Mouse (Mus musculus) cerebellum, adult 2 months (tissue): Measurements from ENCODE around the gene Imp3. TPM values are rescaled to one million over a fixed set of nuclear protein-coding genes. Genes with fewer than 3 reads are reported as not detected.
A peak's percentile ranks its signal among the peaks of the same experiment; 100 is the strongest.

Experiments
- DNase-seq, 2 experiments: peaks; one replicate each; pipeline ENCODE4 v3.0.0; 2021
- H3K27ac ChIP-seq: fragments of 200-500 bp; 2 replicates; pipeline ENCODE4 v1.5.1; 2012; ENCODE audit warnings: low read length, control low read depth, inconsistent platforms; ENCODE audit not compliant: insufficient read depth
- H3K27me3 ChIP-seq: fragments of 200-500 bp; 2 replicates; pipeline ENCODE4 v1.6.1; 2012; ENCODE audit warnings: inconsistent platforms, mild to moderate bottlenecking, low read length, moderate library complexity; ENCODE audit not compliant: control insufficient read depth, insufficient read depth
- H3K4me1 ChIP-seq: fragments of 200-500 bp; 2 replicates; pipeline ENCODE4 v1.6.1; 2011; ENCODE audit warnings: low read length; ENCODE audit not compliant: control insufficient read depth, insufficient read depth
- H3K4me3 ChIP-seq: fragments of 200-500 bp; replicated peaks from 2 replicates; pipeline ENCODE3; 2011; ENCODE audit warnings: mild to moderate bottlenecking, low read depth, low read length, control low read depth; ENCODE audit not compliant: insufficient read depth
- CTCF ChIP-seq: fragments of 200-500 bp; IDR thresholded peaks from 2 replicates; pipeline ENCODE4 v1.5.1; 2011; ENCODE audit warnings: low read depth, mild to moderate bottlenecking, control low read depth, low read length, moderate library complexity, borderline replicate concordance; ENCODE audit not compliant: insufficient read depth
- POLR2A ChIP-seq: fragments of 200-500 bp; IDR thresholded peaks from 2 replicates; pipeline ENCODE4 v1.6.1; 2011; ENCODE audit warnings: low read length, control low read depth, borderline replicate concordance; ENCODE audit not compliant: insufficient read depth
- WGBS: fragments of 180-500 bp; shearing (Covaris S2); methylation state at CpG from one replicate; pipeline ENCODE4 v1.1.7; 2018; 5-methylcytosine and 5-hydroxymethylcytosine counted together
- polyA plus RNA-seq: library from polyadenylated mRNA; depleted of rRNA; stranded (reverse); fragments of >200 nt; gene quantifications from 2 replicates; pipeline ENCODE4 v1.2.3, GENCODE M21; 2012

The Imp3 gene
- polyA plus RNA-seq, 1 experiment, result 89.3 TPM

DNA sequence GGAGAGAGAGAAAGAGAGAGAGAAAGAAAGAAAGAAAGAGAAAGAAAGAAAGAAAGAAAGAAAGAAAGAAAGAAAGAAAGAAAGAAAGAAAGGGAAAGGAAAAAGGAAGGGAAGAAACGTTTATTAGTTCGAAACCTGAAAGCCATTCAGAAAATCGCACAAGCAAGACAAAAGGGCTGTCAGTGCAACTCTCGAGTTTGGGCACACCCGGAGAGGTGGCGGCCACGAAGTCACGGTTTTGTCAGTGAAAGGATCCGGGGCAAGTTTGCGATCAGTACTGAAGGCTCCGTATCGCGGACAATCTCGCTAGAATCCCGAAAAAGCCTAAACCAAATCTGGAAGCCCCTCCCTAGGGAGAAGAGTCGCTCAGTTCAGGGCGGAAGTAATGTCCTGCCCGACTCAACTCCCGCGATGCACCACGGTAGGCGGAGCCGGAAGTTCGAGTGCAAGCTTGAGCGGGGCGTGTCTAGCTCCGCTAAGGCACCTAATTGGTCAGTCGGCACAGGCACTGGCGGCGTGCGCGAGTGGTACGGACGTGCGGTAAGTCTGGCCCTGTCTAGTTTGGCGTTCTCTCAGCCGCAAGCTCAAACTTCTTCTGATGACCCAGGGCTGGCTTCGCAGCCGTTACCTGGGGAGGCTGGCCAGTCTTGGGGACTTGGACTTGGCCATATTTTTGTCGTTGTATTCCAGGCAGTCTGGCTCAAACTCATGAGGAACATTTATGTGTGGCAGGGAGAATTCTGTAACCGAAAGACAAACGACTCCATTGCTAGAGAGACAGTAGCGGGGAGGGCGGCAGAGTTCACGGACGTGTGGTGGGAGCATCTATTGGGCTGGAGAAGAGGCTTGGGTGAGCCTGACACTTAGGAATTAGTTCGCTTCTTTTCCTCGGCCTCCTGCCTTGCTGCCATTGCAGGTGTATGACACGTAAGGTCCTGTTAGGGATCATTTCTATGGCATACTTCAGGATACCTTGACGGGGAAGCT lies 13.4 kb downstream of the Imp3 start, which contains the start of gene Snupn:
Snupn (plus strand) TSS at position 465 of the 987 bp plus-strand sequence.
- DNase-seq, result peak; percentile 96 to 97
- H3K27me3 ChIP-seq, result no peaks in the 10 kb centered on the region
- H3K27ac ChIP-seq, result peak within 1 kb of the TSS; percentile 12
- TF ChIP-seq CTCF (no peak), POLR2A (peak; percentile 88)
- H3K4me3 ChIP-seq, result peak within 1 kb of the TSS; percentile 94
- H3K4me1 ChIP-seq, result peaks cover 5% of the 10 kb centered on the region; the same call in 1 of the 2 replicates
- WGBS, result under 1% methylated on average over 50 of the region's 50 CpGs

DNA sequence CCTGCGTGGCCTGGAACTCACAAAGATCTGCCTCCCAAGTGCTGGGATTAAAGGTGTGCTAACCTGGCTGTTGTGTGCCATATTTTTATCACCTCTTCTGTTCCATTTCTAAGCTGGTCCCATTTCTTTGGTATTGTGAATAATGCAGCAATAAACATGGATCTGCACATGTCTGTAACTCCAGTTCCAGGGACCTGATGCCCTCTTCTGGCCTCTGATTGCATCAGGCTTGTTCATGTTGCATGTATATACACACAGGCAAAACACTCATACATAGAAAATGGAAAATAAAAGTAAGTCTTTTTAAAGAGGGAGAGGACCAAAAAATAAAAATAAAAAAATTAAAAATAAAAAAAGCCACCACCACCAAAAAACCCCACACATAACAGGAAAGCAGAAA lies 16.3 kb downstream of the Imp3 start:
- H3K27me3 ChIP-seq, result no peaks in the 10 kb centered on the region
- TF ChIP-seq POLR2A, result no peak
- no peak for TF ChIP-seq CTCF
- WGBS, result 96% methylated on average over 1 of the region's 1 CpGs

DNA sequence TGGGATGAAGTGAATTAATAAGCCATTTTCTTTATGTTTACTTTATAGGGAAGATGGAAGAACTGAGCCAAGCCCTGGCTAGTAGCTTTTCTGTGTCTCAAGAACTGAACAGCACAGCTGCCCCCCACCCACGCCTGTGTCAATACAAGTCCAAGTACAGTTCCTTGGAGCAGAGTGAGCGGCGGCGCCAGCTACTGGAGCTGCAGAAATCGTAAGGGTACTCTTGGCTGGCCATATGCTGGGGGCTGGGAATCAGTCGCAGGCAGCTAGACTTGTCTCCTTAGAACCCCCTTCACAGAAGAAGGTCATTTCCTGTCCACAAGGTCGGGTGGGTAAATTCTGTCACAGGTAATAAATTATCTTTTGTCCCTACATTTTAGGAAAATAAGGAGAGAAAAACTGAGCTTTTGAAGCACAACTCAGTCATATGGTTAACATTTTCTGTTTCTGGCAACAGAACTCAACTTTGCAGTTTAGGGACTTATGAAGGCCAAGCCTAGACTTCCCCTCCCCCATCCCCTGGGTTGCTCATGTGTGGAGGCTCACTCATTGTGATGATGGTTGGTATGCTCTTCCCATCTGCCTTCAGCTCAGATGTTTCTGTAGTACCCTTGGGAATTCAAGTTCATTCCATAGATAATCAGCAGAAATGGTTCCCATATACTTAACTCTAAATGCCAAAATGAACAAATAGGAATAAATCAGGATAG lies 19.8 kb downstream of the Imp3 start:
- TF ChIP-seq CTCF (no peak), POLR2A (no peak)

More for the DNA sequence above, 16.3 kb downstream of the Imp3 start:
- DNase-seq, result no peak
- Histone ChIP-seq H3K27ac (no peak overlapping the region), H3K4me1 (peaks cover 5% of the 10 kb centered on the region; the same call in 1 of the 2 replicates), H3K4me3 (no peak overlapping the region)

DNA sequence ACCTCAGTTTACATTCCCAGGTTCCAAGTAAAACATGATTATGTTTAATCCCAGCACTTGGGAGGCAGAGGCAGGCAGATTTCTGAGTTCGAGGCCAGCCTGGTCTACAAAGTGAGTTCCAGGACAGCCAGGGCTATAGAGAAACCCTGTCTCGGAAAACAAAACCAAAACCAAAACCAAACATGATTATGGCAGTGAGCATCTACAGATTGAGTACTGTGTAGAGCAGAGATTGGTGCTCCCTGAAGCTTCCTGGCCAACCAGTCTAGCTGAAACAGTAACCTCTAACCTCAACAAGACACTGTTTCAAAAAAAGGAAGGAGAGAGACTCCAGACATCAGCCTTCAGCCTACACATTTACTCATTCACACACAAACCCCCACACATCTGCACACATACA lies 21.4 kb downstream of the Imp3 start:
- TF ChIP-seq CTCF, result no peak
- Histone ChIP-seq H3K4me1 (no peaks in the 10 kb centered on the region), H3K4me3 (no peak overlapping the region), H3K27me3 (no peaks in the 10 kb centered on the region), H3K27ac (no peak overlapping the region)
- 90% methylated on average over 2 of the region's 2 CpGs for WGBS
- DNase-seq, result no peak

More for the DNA sequence above, 19.8 kb downstream of the Imp3 start:
- DNase-seq, result no peak
- no peak overlapping the region for H3K4me3 ChIP-seq
- no peak overlapping the region for H3K27ac ChIP-seq
- no peaks in the 10 kb centered on the region for H3K27me3 ChIP-seq
- 80% methylated on average over 7 of the region's 7 CpGs for WGBS
- H3K4me1 ChIP-seq, result no peaks in the 10 kb centered on the region

DNA sequence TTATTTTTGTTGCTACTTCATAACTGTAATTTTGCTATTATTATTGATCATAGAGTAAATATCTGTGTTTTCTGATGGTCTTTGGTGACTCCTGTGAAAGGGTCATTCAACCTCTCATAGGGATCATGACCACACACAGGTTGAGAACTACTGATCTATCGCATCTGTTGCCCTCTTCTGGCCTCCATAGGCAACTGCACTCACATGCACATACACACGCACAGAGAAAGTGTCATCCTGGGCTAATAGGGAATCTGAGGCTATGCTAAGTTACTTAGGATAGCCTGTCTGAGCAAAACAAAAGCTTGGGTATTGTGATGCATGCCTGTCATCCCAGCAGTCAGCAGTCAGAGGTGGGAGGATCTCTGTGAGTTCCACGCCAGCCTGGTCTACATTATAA lies 24.3 kb downstream of the Imp3 start:
- Histone ChIP-seq H3K27me3 (no peaks in the 10 kb centered on the region), H3K4me3 (no peak overlapping the region), H3K4me1 (no peaks in the 10 kb centered on the region), H3K27ac (no peak overlapping the region)
- TF ChIP-seq CTCF (no peak), POLR2A (no peak)
- 94% methylated on average over 3 of the region's 3 CpGs for whole genome bisulfite sequencing
- DNase-seq, result no peak

DNA sequence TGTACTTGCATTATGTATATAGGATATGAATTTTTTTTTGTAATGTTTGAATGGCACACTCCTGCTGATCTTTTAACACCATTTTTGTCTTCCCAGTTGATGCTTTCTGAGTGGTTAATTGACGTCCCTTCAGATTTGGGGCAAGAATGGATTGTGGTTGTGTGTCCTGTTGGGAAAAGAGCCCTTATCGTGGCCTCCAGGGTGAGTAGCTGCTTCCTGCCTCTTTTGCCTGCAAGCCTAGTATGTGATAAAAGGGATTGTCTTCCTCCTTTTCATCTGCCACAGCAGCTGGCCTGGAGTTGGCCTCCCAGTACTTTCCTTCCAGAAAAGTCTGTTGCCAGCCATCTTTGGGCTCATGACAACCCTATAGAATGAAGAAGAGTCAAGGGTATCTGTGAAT lies 32.9 kb downstream of the Imp3 start:
- 84% methylated on average over 2 of the region's 2 CpGs for WGBS
- H3K4me3 ChIP-seq, result no peak overlapping the region
- no peaks in the 10 kb centered on the region for H3K27me3 ChIP-seq
- DNase-seq, result no peak
- no peak overlapping the region for H3K27ac ChIP-seq
- TF ChIP-seq POLR2A, result no peak
- H3K4me1 ChIP-seq, result no peaks in the 10 kb centered on the region

DNA sequence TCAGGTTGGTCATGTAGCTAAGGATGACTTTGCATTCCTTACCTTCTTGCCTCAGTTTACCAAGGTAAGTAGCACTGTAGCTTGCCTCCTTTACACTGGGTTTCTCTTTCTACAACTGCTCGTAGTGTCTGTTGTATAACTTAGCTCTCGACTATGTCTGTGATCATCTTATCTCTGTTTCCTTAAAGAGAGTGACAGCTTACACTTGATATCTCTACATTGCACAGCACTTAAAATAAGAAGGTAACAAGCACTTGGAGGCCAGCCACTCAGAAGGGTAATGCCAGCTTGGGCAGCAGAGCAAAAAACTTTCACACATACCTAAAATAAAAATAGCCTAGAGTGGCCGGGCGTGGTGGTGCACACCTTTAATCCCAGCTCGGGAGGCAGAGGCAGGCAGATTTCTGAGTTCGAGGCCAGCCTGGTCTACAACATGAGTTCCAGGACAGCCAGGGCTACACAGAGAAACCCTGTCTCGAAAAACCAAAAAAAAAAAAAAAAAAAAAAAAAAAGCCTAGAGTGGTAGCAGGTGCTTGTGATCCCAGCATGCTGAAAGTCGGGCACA lies 36.8 kb downstream of the Imp3 start:
- no peak overlapping the region for H3K4me3 ChIP-seq
- no peaks in the 10 kb centered on the region for H3K4me1 ChIP-seq
- 87% methylated on average over 8 of the region's 8 CpGs for WGBS
- DNase-seq, result no peak
- H3K27me3 ChIP-seq, result no peaks in the 10 kb centered on the region
- TF ChIP-seq CTCF (no peak), POLR2A (no peak)
- H3K27ac ChIP-seq, result no peak overlapping the region
